Mouse (Mus musculus): ENCODE data around the gene Mettl21a. TPM values are rescaled to one million over a fixed set of nuclear protein-coding genes. Genes with fewer than 3 reads are reported as not detected.
"Not testable (repeated sequence)": the region's sequence is repeated elsewhere in the genome, so short reads cannot be mapped to it uniquely, and the experiment has no call there.

Gene Mettl21a
- polyA plus RNA-seq, 1 experiment from 2014 or later, result 20.5 TPM

DNA sequence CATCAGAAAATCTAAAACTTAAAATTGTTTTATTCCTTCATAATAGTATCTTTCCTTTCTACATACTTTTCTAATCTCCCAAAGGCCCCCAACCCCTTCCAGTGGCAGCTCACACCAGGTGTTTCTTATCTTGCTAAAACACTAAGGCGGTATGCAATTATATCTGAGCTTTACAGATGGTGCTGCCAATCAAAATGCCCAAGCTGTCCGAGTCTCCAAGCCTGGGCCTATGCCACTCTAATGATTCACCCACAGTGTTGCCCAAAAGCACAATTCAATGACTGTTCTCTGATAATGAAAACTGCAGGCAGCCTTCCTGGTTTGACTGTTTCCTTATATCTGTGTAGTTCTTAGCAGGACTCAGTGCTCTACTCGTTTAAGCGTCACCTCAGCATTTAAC lies 7.9 kb downstream of the Mettl21a start:
- no peak for ATAC-seq (replicated peaks)
- H3K36me3 ChIP-seq, result peaks cover 24% of the 10 kb centered on the region
- no peaks in the 10 kb centered on the region for H3K27me3 ChIP-seq
- no peak overlapping the region for H3K9ac ChIP-seq (replicated peaks)
- WGBS, result 69% methylated on average over 4 of the region's 4 CpGs
- H3K4me3 ChIP-seq, result no peak overlapping the region
- H3K4me1 ChIP-seq, result no peaks in the 10 kb centered on the region
- no peak overlapping the region for H3K27ac ChIP-seq (replicated peaks)
- no peak overlapping the region for H3K4me2 ChIP-seq (replicated peaks)
- no peaks in the 10 kb centered on the region for H3K9me3 ChIP-seq

DNA sequence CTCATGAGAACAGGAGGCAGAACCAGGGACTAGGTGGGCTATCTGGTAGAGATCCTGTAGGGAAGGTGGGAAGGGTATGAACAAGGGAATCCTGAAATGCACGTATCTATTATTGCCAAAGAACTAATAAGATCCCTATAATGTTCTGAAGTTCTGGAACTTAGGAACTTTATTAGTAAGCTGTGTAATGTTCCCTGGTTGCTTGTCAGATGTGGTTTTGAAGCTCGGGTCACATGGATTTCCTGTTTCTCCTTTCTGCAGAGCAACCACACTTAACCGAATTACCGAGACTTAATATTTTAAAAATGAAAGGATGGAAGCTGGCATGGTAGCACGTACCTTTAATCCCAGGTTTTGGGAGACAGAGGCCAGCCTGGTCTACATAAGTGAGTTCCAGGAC lies 13.7 kb downstream of the Mettl21a start:
- 94% methylated on average over 5 of the region's 5 CpGs for WGBS
- Histone ChIP-seq H3K4me1 (no peaks in the 10 kb centered on the region), H3K4me2 (replicated peaks) (no peak overlapping the region), H3K9me3 (no peaks in the 10 kb centered on the region), H3K27ac (replicated peaks) (no peak overlapping the region), H3K4me3 (no peak overlapping the region), H3K27me3 (no peaks in the 10 kb centered on the region), H3K36me3 (peaks cover 37% of the 10 kb centered on the region), H3K9ac (replicated peaks) (no peak overlapping the region)
- ATAC-seq (replicated peaks), result no peak

DNA sequence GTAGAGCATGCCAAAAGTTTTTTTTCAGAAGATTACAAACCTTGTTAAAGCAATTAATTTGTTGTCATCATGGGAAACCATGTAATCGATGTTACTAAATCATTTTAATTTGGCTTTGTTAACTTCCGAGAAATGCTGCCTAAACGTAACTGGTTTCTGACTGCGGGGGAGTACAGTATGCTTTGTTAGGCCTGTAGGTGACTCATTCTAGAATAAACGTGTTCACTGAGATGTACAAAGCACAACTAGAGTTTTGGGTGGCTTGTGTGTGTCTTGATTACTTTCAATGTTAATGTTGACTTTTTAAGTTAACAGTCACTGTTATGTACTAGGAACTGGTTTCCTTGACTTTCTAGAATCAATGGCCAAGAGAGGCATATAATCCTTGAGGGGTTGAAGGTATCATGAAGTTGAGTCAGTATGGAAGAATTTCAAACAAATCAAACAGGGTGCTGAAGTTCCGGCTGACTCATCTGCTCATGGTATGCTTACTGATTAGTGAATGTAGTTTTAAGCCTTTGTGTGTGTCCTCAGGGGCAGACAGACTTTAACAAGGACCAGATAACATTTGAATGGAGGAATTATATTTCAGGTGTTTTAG lies 15.7 kb downstream of the Mettl21a start:
- no peak overlapping the region for H3K4me3 ChIP-seq
- WGBS, result 89% methylated on average over 6 of the region's 6 CpGs
- H3K9me3 ChIP-seq, result no peaks in the 10 kb centered on the region
- no peaks in the 10 kb centered on the region for H3K4me1 ChIP-seq
- H3K27me3 ChIP-seq, result no peaks in the 10 kb centered on the region
- H3K9ac ChIP-seq (replicated peaks), result no peak overlapping the region
- H3K36me3 ChIP-seq, result peaks cover 36% of the 10 kb centered on the region
- H3K4me2 ChIP-seq (replicated peaks), result no peak overlapping the region
- no peak overlapping the region for H3K27ac ChIP-seq (replicated peaks)
- ATAC-seq (replicated peaks), result no peak

DNA sequence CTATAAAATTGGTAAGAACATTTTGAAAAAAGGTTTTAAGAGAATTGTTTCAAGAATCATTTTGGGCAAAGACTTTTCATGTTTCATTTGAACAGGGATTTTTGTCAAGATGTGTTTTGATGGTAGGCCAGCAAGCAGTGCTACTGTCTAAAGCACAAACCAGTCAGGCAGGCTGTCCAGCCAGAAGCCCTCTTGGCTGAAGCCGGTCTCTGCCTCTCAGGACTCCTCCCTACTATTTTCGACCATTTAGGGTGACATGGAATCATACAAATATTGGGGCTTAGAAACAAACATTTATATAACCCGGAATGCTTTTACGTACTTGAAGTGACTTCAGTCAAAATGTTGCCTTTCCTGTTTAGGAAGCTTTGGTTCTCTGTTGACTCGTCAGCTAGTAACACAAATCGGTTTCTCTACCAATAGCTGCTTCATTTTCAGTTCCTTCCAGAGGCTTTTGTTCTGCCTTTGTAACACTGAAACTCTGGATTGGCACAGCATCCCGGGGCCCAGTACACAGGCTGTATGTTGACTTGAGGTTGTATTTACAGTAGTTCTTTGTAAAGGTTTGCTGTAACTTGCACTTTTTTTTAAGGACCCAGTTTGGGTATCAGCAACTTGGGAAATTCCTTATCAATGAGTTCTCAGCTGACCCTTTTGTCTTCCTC lies 16.5 kb downstream of the Mettl21a start:
- ATAC-seq (replicated peaks), result no peak
- Histone ChIP-seq H3K9me3 (no peaks in the 10 kb centered on the region), H3K4me1 (no peaks in the 10 kb centered on the region), H3K36me3 (peaks cover 36% of the 10 kb centered on the region), H3K27me3 (no peaks in the 10 kb centered on the region), H3K4me2 (replicated peaks) (no peak overlapping the region), H3K4me3 (no peak overlapping the region), H3K9ac (replicated peaks) (no peak overlapping the region), H3K27ac (replicated peaks) (no peak overlapping the region)
- 84% methylated on average over 7 of the region's 7 CpGs for WGBS

DNA sequence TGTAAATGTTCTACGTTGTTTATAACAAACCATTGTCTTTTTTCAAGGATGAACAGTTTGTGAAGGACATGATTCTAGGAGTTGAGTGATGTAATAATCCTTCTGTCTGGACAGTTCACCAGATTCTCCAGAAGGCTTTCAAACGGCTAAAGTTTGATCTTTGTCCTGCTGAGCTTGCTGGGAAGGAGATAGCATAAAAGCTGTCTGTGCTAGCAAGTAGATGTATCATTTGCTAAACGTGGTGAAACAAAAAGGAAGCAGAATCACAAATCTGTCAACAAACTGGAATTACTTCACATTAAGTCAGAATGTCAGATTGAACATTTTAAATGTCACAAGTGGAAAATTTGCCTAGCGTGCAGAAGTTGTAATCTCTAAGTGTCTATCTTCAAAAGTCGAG lies 18.1 kb downstream of the Mettl21a start:
- ATAC-seq (replicated peaks), result no peak
- Histone ChIP-seq H3K27ac (replicated peaks) (no peak overlapping the region), H3K36me3 (peaks cover 32% of the 10 kb centered on the region), H3K27me3 (no peaks in the 10 kb centered on the region), H3K4me3 (no peak overlapping the region), H3K9me3 (no peaks in the 10 kb centered on the region), H3K4me1 (no peaks in the 10 kb centered on the region), H3K4me2 (replicated peaks) (no peak overlapping the region), H3K9ac (replicated peaks) (no peak overlapping the region)
- 62% methylated on average over 5 of the region's 5 CpGs for WGBS

DNA sequence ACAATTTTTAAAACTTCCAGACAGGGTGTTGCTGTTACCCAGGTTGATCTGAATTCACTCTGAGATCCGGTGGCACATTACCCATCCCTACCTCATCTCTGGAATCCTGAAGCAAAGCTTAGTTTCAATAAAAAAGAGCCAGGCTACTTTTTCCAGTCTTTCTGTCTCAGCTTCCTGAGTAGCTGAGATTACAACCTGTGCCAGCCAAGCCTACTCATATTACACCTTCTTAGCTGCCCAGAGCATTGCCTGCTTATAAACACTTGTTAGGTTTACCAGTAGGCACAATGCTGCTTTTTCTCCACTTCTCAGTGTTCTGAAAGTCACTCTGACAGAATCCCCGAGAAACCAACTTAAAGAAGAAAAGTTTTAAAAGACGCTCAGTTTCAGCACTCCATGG lies 38.2 kb downstream of the Mettl21a start:
- no peak overlapping the region for H3K9ac ChIP-seq (replicated peaks)
- 94% methylated on average over 3 of the region's 3 CpGs for WGBS
- no peak overlapping the region for H3K4me3 ChIP-seq
- no peak for ATAC-seq (replicated peaks)
- H3K36me3 ChIP-seq, result peaks cover 45% of the 10 kb centered on the region
- H3K27ac ChIP-seq (replicated peaks), result no peak overlapping the region
- H3K27me3 ChIP-seq, result no peaks in the 10 kb centered on the region
- no peak overlapping the region for H3K4me2 ChIP-seq (replicated peaks)
- no peaks in the 10 kb centered on the region for H3K9me3 ChIP-seq
- no peaks in the 10 kb centered on the region for H3K4me1 ChIP-seq

DNA sequence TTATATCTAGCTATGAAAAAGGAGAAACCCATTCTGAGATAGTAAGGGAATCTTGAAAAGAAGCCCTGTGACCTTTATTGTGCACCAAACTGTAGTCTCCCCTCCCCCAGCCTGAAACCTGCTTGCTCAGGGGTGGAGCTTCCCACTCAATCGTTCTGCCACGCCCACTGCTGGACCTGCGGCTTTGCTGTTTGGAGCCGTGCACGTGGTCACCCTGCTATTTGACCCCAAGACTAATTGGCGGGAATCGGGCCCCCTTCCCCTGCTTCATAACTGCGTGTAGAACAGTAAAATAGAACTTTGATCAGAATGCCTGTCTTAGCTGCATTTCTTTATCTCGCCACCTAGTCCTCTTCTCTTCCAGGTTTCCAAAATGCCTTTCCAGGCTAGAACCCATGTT lies 39.1 kb downstream of the Mettl21a start:
- not testable (repeated sequence) for ATAC-seq (replicated peaks); H3K4me3 ChIP-seq; H3K4me2 ChIP-seq (replicated peaks); H3K9ac ChIP-seq (replicated peaks); H3K27me3 ChIP-seq; H3K4me1 ChIP-seq; H3K27ac ChIP-seq (replicated peaks); H3K9me3 ChIP-seq
- 50% methylated on average over 9 of the region's 9 CpGs for WGBS
- peaks cover 45% of the 10 kb centered on the region for H3K36me3 ChIP-seq

DNA sequence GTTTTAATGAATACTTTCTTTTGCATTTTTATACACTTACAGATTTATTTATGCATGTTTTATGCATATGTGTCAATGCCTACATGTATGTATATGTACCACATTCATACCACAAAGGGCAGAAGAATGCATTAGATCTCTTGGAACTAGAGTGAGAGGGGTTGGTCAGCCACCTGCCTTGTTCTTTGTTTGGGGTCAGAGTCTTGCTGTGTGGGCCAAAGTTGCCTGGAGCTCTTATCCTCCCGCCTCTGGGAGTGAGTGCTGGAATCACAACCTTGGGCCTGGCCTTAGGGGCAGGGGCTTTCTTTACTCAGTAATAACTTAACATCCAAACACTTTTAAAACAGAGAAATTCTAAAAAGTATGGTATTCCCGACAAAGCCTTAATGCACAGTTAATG lies 40.3 kb downstream of the Mettl21a start:
- ATAC-seq (replicated peaks), result no peak
- H3K4me1 ChIP-seq, result no peaks in the 10 kb centered on the region
- H3K4me2 ChIP-seq (replicated peaks), result no peak overlapping the region
- H3K9me3 ChIP-seq, result no peaks in the 10 kb centered on the region
- H3K9ac ChIP-seq (replicated peaks), result no peak overlapping the region
- H3K27ac ChIP-seq (replicated peaks), result no peak overlapping the region
- 60% methylated on average over 2 of the region's 2 CpGs for WGBS
- H3K36me3 ChIP-seq, result peaks cover 44% of the 10 kb centered on the region
- H3K27me3 ChIP-seq, result no peaks in the 10 kb centered on the region
- H3K4me3 ChIP-seq, result no peak overlapping the region

DNA sequence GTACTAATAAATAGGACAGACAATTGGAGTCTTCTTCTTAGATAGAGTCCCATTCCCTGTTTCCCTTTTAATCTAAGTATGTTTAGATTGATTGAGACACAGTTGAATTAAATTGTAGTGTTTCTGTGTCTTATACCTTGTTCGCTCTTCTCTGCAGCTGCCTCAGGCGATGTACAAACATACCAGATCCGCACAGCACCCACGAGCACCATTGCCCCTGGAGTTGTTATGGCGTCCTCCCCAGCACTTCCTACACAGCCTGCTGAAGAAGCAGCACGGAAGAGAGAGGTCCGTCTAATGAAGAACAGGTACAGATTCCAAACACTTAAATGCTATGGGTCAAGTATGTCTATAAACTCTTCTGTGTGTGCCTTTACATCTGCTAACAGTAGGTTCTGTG lies 41.0 kb downstream of the Mettl21a start:
- H3K27me3 ChIP-seq, result no peaks in the 10 kb centered on the region
- H3K4me1 ChIP-seq, result no peaks in the 10 kb centered on the region
- no peak overlapping the region for H3K27ac ChIP-seq (replicated peaks)
- H3K9me3 ChIP-seq, result no peaks in the 10 kb centered on the region
- ATAC-seq (replicated peaks), result no peak
- no peak overlapping the region for H3K4me2 ChIP-seq (replicated peaks)
- H3K4me3 ChIP-seq, result no peak overlapping the region
- no peak overlapping the region for H3K9ac ChIP-seq (replicated peaks)
- H3K36me3 ChIP-seq, result peaks cover 40% of the 10 kb centered on the region
- WGBS, result 90% methylated on average over 7 of the region's 7 CpGs

DNA sequence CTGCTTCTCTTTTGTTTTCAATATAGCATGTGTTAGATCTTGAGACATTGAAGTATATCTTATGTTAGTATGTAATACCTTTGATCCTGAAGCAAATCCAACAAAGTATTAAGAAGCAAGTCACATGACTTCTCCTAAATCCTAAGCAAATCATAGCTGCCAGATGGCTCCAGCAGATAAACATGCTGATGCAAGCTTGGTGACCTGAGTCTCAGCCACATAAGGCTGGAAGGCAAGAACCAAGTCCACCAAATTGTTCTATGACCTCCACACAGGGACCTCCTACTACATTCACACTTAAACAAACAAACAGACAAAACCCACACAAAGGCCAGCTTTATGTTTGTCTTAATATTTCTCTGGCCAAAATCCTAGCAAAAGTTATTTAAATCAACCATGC lies 48.8 kb downstream of the Mettl21a start:
- no peaks in the 10 kb centered on the region for H3K4me1 ChIP-seq
- H3K27ac ChIP-seq (replicated peaks), result no peak overlapping the region
- no peak overlapping the region for H3K4me3 ChIP-seq
- no peak for ATAC-seq (replicated peaks)
- no peak overlapping the region for H3K4me2 ChIP-seq (replicated peaks)
- H3K27me3 ChIP-seq, result no peaks in the 10 kb centered on the region
- no peaks in the 10 kb centered on the region for H3K9me3 ChIP-seq
- no peak overlapping the region for H3K9ac ChIP-seq (replicated peaks)
- H3K36me3 ChIP-seq, result peaks cover 28% of the 10 kb centered on the region

DNA sequence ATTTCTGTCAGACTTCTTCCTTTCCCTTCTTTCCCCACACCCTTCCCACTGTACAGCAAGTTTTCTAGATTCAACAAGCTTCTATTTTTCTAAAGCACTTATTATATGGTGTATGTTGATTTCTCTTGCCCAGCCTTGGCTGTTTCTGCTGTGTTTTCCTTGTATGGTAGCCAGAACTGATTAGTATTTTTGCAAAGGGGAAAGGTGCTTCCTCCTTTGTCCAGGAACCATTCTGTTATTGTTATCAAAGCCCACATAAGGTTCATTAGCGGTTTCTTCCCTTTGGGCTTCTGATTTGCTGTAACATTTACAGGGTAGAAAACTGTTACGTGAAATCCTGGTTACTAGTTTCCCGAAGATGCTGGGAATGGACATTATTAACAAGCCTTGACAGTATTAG lies 56.9 kb downstream of the Mettl21a start:
- no peak overlapping the region for H3K27ac ChIP-seq (replicated peaks)
- 91% methylated on average over 3 of the region's 3 CpGs for WGBS

More for the DNA sequence above, 56.9 kb downstream of the Mettl21a start:
- H3K4me2 ChIP-seq (replicated peaks), result no peak overlapping the region
- H3K4me3 ChIP-seq, result no peak overlapping the region
- no peaks in the 10 kb centered on the region for H3K4me1 ChIP-seq
- no peak for ATAC-seq (replicated peaks)
- no peaks in the 10 kb centered on the region for H3K9me3 ChIP-seq
- no peak overlapping the region for H3K9ac ChIP-seq (replicated peaks)
- H3K27me3 ChIP-seq, result no peaks in the 10 kb centered on the region
- H3K36me3 ChIP-seq, result peaks cover 32% of the 10 kb centered on the region

Measured in forebrain, embryonic 15.5 days (tissue).